Mouse (Mus musculus) cerebellum, adult 18-20 months (tissue): ENCODE data around the gene Sclt1.
A peak's percentile ranks its signal among the peaks of the same experiment; 100 is the strongest.

Source experiments
- DNase-seq, 2 experiments: peaks; one replicate each; pipeline ENCODE4 v3.0.0; 2021

The Sclt1 gene

DNA sequence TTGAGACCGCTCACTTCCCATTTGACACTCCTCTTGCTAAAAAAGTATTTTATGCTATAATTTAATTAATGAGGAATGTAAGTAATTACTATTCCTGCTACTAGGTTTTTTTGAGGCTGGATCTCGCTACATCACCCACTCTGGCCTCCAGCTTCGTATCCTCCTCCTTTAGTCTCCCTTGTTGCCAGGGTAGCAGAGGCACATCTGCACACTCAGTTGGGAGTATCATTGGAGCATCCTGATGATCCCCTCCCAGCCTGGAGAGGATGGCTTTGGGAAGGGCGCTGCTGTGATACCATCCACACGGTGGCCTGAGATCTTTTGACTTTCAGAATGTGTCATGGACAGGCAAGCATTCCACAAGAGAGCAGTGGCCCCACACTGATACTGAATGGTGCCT lies 156.8 kb downstream of the Sclt1 start:
- no peak for DNase-seq

GRCm38 (mm10) chr3:41583621-41584020 lies 158.7 kb downstream of the Sclt1 start:
- peak; percentile 43 to 51 for DNase-seq

DNA sequence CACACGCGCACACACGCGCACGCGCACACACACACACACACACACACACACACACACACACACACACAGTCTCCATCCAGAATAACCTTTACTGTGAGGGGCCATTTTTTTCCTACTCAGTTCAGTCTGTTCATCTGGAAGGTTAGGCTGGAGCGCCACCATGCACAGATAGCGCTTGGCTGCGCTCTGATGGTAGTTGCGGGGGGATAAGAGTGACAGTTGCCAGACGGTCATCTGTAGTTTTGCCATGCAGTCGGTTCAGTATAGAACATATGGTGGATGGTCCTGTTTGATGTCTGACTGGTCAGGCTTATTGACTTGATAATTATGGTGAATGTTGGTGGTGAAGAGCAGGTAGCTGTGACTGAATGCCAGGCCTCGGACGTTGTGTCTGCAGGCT lies 159.2 kb downstream of the Sclt1 start:
- DNase-seq = no peak

DNA sequence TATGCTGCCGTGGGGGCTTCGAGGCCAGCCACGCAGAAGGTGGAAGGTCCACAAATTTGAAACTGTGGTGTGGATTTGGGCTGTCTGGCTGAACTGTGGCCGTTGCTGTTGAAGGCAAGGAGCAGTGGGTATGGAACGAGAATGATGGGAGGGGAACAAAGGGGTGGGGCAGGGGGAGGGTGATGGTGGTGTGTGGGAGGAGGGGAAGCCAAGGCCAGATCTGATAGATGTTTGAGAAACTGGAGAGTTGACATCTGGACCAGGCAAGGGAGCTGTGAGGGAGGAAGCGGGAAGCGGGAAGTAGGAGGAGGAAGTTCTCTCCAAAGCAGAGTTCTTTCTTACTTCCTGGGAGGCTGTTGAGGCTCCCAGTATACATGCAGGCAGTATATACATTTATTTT lies 160.1 kb downstream of the Sclt1 start:
- no peak for DNase-seq

GRCm38 (mm10) chr3:41581436-41581835 lies 160.9 kb downstream of the Sclt1 start:
- DNase-seq = no peak

GRCm38 (mm10) chr3:41580401-41581323 lies 161.7 kb downstream of the Sclt1 start:
- no peak for DNase-seq

- DNase-seq = no peak
Observed at GRCm38 (mm10) chr3:41579873-41580272, 162.4 kb downstream of the Sclt1 start.

GRCm38 (mm10) chr3:41577240-41577639 lies 165.1 kb downstream of the Sclt1 start:
- no peak for DNase-seq
